Mouse (Mus musculus) liver, postnatal 0 days (tissue): ENCODE results near the gene Tnpo3.

Experiments
- CTCF ChIP-seq: sonication (generic); IDR thresholded peaks from 2 replicates; pipeline ENCODE4 v1.5.1; 2016; ENCODE audit warnings: antibody characterized with exemption, low read depth
- EP300 ChIP-seq: IDR thresholded peaks from 2 replicates; pipeline ENCODE4 v1.6.1; 2016; ENCODE audit warnings: antibody characterized with exemption, low read depth, mild to moderate bottlenecking

GRCm38 (mm10) chr6:29509086-29509485 is 100.6 kb downstream of the Tnpo3 start:
- no peak for TF ChIP-seq EP300
- TF ChIP-seq CTCF = no peak
